Mouse (Mus musculus) adrenal gland, postnatal 10 days (tissue): ENCODE measurements at regions not wholly inside any gene's neighbourhood (a gene's known extent, or its start where the extent isn't known, plus 50 kb on each side); places are given as distances from the start of the nearest gene placed in this dataset.

Experiments
- DNase-seq: peaks from one replicate; pipeline ENCODE4 v3.0.0; 2021; ENCODE audit warnings: mixed read lengths

DNA sequence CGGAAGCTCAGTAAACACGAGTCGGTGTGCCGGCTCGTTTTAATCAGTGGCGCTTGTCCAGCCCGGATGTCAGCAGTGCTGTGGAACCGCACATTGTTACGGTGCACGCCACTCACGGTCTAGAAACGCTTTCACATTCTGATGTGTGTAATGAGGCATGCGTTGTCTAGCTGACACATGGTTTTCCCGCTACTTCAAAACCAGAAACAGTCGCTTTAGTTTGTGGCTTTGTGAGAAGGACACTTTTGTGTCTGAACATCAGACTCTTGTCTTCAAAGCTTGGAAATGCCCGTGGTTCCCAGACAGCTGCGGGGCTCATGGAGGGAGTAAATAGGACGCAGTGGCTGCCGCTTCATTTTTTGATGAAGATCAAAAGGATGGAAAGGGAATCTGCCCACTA lies 77.0 kb upstream of the Lgr5 start:
- DNase-seq = no peak

- no peak for DNase-seq
These were observed 89.1 kb upstream of the Lgr5 start for GRCm38 (mm10) chr10:115676661-115677060.

DNA sequence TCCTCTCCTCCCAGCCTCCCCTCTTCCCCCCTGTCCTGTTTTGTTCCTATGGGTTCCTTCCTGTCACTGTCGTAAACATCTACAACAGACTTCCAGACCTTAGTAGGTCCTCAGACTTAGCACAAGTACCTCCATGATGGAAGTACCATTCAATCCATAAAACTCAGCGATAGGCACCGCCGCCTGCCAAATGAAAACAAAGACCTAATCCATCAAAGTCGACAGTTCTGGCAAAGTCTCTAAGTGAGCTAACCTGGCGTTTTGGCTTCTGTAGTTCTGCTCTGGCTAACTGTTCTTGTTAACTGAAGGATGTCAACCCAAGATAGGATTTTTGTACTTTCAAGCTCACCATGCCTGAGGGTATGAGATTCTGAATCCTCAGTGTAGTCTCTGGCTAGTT lies 93.5 kb upstream of the Lgr5 start:
- peak; percentile 3 for DNase-seq

GRCm38 (mm10) chr10:115691939-115692338 lies 104.4 kb upstream of the Lgr5 start:
- DNase-seq = no peak

GRCm38 (mm10) chr10:115693986-115694833 lies 106.6 kb upstream of the Lgr5 start:
- no peak for DNase-seq

GRCm38 (mm10) chr10:115702358-115702757 lies 114.3 kb upstream of the Tspan8 start:
- DNase-seq = no peak

GRCm38 (mm10) chr10:115708623-115709022 lies 108.0 kb upstream of the Tspan8 start:
- DNase-seq = no peak

DNA sequence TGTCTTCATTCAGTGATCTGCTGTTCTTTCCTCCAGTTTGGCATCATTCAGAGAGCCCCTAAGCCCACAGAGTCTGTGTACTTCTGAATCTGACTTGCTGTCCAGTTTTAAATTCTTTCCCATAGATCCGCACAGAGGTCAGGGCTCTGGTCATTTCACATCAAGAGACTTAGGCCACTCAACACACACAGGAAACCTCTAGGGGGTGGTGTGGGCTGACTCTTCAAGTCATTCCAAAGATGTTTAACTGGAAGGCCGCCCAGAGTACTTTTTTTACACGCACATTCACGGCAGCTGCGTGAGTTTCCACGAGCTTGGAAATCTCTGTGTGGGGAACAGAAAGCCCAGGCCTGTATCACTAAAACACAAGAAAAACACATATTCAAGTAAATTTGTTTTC lies 102.7 kb upstream of the Tspan8 start:
- peak; percentile 25 for DNase-seq

DNA sequence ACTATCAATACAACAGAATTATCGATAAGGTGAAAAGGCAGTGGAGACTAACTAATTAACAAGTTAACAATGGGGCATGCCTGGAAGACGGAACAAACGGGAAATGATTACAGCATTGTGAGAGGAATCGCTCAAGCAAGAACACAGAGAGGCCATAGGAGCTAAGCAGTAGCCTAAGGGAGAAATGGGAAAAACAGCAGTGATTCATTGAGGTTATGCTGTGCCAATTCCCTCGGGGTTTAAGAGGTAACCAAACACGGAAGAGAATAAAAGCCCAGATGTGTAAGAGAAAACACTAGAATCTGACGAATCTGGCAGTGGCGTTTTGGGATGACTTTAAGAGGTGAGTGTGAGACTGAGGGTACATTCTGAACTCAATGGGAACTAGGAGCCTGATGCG lies 100.5 kb upstream of the Tspan8 start:
- DNase-seq = no peak

DNA sequence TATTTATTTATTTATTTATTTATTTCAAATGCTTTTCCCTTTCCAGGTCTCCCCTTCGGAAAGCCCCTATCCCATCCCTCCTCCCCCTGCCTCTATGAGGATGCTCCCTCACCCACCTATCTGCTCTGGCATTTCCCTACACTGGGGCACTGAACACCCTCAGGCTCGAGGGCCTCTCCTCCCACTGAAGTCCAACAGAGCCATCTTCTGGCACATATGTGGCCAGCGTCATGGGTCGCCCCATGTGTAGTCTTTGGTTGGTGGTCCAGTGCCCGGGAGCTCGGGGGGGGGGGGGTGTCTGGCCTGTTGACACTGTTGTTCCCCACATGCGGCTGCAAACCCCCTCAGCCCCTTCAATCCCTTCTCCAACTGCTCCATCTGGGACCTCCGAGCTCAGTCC lies 99.6 kb upstream of the Tspan8 start:
- DNase-seq = no peak

DNA sequence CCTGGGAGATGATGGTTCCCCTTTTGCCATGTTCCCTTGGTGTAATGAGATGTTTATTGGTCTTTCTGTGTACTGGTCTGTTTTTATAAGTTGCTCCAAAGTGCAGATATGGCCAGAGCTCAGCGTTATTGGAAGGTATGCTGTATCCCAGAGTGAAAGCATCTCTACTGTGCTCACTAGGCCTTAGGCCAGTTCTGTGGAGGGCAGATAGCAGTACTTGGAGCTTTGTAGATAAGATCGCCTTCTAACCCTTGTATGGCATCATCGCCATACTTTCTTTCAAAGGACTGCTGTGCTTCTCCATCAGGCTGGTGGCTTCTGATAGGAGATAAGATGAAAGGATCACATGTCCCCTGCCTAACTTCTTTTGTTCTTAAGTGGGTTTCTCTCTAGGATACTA lies 94.0 kb upstream of the Tspan8 start:
- no peak for DNase-seq

DNA sequence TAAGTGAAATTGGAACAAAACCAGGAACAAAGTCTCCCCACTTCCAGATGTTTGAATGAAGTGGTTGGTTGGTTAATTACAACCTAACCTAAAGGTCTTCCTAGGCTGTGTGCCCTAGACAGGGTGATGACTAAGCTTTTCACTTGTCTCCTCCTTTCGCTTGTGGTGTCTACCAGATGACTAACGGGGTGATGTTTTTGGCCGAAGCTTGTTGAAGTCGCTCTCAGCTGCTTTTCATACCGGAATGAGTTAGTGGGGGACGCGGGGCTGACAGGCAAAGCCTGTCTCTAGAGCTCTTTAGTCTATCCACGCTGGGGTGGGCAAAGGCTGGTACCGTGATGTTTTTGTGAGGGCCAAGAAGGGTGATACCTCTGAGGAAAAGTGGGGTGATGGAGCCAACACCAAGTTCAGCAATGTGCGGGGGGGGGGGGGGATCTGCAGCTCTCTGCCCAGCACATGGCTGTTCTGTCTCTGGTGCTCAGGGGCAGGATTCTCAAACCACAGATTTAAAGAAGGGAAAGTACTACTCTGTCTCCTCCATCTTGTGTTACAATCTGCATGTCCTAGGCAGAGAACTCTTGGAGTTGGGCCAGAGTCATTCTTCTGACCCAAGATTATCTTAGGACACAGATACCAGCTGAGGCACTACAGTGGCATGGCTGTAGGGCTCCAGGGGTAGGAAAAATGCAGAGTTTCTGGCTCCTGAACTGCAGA lies 73.8 kb upstream of the Tspan8 start:
- no peak for DNase-seq

- DNase-seq = no peak
These were observed 66.8 kb upstream of the Tspan8 start for GRCm38 (mm10) chr10:115749844-115750243.

DNA sequence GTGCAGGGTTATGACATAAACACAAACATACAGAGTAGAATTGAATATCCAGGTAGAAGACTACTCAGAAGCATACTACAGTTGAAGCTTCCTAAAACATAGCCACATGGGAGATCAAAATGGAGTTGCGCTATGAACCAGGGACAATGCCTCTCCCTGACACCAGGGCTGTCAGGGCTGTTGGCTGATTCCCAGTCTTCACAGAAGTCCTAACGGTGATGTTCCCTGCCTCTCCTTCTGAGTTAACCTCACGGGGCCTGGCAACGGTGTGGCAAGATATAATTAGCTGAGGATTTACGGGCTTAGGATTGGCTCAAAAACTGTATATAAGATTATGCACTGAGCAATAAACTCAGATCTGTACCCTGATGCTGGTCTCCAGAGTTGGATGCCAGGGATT lies 66.4 kb upstream of the Tspan8 start:
- no peak for DNase-seq

DNA sequence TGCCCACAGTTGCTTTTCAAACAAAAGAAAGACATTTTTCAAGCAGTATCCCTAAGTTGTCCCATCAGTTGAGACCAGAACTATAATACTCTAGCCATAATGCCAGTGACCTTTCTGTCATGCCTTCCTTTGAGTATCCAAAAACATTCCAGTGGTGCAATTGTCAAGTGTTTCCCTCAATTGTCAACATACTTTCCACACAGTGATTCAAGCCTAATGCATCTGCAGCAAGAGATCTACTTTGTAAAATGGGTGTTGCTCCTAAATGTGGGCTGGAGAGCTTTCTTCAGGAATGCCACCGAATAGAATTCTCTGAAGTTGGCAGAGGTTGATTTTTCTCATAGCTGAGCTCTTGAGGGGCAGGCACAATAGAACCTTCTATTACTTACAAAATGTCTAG lies 58.0 kb upstream of the Tspan8 start:
- no peak for DNase-seq
